Mouse (Mus musculus): ENCODE results near the gene Naa38.

The Naa38 gene

GRCm38 (mm10) chr11:69429313-69429712 lies 34.0 kb downstream of the Naa38 start:
- in situ Hi-C loops (cut with MboI; ENCODE audit: low sequenced_read_pairs), result no loop called here

GRCm38 (mm10) chr11:69430631-69431030 lies 35.3 kb downstream of the Naa38 start:
- in situ Hi-C loops (cut with MboI; ENCODE audit: low sequenced_read_pairs), result no loop called here

- in situ Hi-C loops (cut with MboI; ENCODE audit: low sequenced_read_pairs), result no loop called here
These were observed 36.7 kb downstream of the Naa38 start for GRCm38 (mm10) chr11:69431829-69432639.

GRCm38 (mm10) chr11:69432640-69432982 lies 37.3 kb downstream of the Naa38 start:
- in situ Hi-C loops (cut with MboI; ENCODE audit: low sequenced_read_pairs), result no loop called here

- in situ Hi-C loops (cut with MboI; ENCODE audit: low sequenced_read_pairs), result no loop called here
These were observed 37.9 kb downstream of the Naa38 start for GRCm38 (mm10) chr11:69433189-69433588.

- in situ Hi-C loops (cut with MboI; ENCODE audit: low sequenced_read_pairs), result no loop called here
These were observed 42.0 kb downstream of the Naa38 start for GRCm38 (mm10) chr11:69437291-69437690.

- in situ Hi-C loops (cut with MboI; ENCODE audit: low sequenced_read_pairs), result no loop called here
These were observed 48.0 kb downstream of the Naa38 start for GRCm38 (mm10) chr11:69443328-69443727.

Measured in CH12F3 (cell line).